Mouse (Mus musculus) limb, embryonic 14.5 days (tissue): Measurements from ENCODE around the gene Foxn3. TPM values are rescaled to one million over a fixed set of nuclear protein-coding genes. Genes with fewer than 3 reads are reported as not detected.

ENCODE experiments used
- ATAC-seq: fragments of 200-750 bp; cut with Nextera tagmentation; 2 replicates; pipeline ENCODE4 v1.8.0; 2017; ENCODE audit warnings: low read depth, moderate number of reproducible peaks, moderate TSS enrichment; ENCODE audit not compliant: low FRiP score
- DNase-seq: peaks from one replicate; pipeline ENCODE4 v3.0.0-alpha.2; 2015; ENCODE audit warnings: low spot score
- H3K27ac ChIP-seq: fragments of 300-500 bp; sonication (generic); replicated peaks from 2 replicates; pipeline ENCODE4 v1.5.1; 2014; ENCODE audit warnings: low read depth, mild to moderate bottlenecking, low read length, moderate library complexity, mixed read lengths
- H3K27me3 ChIP-seq: fragments of 300-500 bp; sonication (generic); 2 replicates; pipeline ENCODE4 v1.6.1; 2014; ENCODE audit warnings: low read length, mixed read lengths; ENCODE audit not compliant: control insufficient read depth, insufficient read depth
- H3K36me3 ChIP-seq: fragments of 300-500 bp; sonication (generic); 2 replicates; pipeline ENCODE4 v1.6.1; 2014; ENCODE audit warnings: mild to moderate bottlenecking, low read length, moderate library complexity, mixed read lengths; ENCODE audit not compliant: control insufficient read depth, insufficient read depth
- H3K4me1 ChIP-seq: fragments of 300-500 bp; sonication (generic); 2 replicates; pipeline ENCODE4 v1.6.1; 2014; ENCODE audit warnings: antibody characterized with exemption, low read length, mixed read lengths; ENCODE audit not compliant: control insufficient read depth, insufficient read depth
- H3K4me2 ChIP-seq: fragments of 300-500 bp; sonication (generic); replicated peaks from 2 replicates; pipeline ENCODE4 v1.6.1; 2014; ENCODE audit warnings: low read depth, mild to moderate bottlenecking, low read length, moderate library complexity; ENCODE audit not compliant: severe bottlenecking
- H3K4me3 ChIP-seq: fragments of 300-500 bp; sonication (generic); replicated peaks from 2 replicates; pipeline ENCODE4 v1.5.1; 2014; ENCODE audit warnings: low read length
- H3K9ac ChIP-seq: fragments of 300-500 bp; sonication (generic); 2 replicates; pipeline ENCODE4 v1.6.1; 2014; ENCODE audit warnings: mild to moderate bottlenecking, low read depth, low read length, moderate library complexity; ENCODE audit not compliant: severe bottlenecking
- H3K9me3 ChIP-seq: fragments of 300-500 bp; sonication (generic); 2 replicates; pipeline ENCODE4 v1.6.1; 2016; ENCODE audit warnings: low read length; ENCODE audit not compliant: control insufficient read depth
- POLR2A ChIP-seq: fragments of 200-500 bp; IDR thresholded peaks from 2 replicates; pipeline ENCODE4 v1.8.0; 2012; ENCODE audit warnings: inconsistent platforms, mild to moderate bottlenecking, moderate library complexity, borderline replicate concordance; ENCODE audit not compliant: insufficient read depth, insufficient read length; ENCODE audit errors: extremely low read depth
- WGBS: fragments of 180-500 bp; shearing (Covaris S2); extraction: QIAGEN DNeasy Blood & Tissue Kit; methylation state at CpG from one replicate; pipeline ENCODE4 v1.1.7; 2014; 5-methylcytosine and 5-hydroxymethylcytosine counted together
- polyA plus RNA-seq, 2 experiments: library from polyadenylated mRNA; depleted of rRNA in 1 of 2; stranded (reverse) in 1 of 2; unstranded in 1 of 2; fragments of >200 nt; fragmentation: Nextera tagmentation in 1 of 2; extraction: Ambion mirVana in 1 of 2; gene quantifications; 2 replicates each; pipeline versions ENCODE4 v1.2.1 to v1.2.3; 2012 to 2014

The Foxn3 gene
- polyA plus RNA-seq, 2 experiments, result 27.6 to 118 TPM

DNA sequence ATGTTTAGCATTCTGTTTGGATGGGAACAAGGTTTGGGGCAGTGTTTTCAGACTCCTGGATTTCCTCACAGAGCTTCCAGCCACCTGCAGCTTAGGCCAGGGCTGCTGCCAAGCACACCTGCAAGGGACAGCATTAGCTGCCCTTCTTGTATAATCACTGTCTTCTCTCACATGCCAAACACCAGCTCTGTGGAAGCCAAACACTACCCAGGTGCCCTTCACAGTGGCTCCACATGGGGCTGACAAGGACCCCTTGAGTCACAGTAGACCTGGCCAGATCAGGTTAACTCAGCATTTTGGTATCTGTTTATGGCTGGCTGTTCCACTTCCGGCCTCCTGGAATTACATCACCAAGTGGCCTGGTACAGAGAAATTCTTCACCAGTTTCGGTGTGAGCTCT, 224.6 kb downstream of the Foxn3 start:
- TF ChIP-seq POLR2A, result no peak
- Histone ChIP-seq H3K9me3 (no peaks in the 10 kb centered on the region), H3K4me1 (peaks cover 58% of the 10 kb centered on the region), H3K9ac (no peak overlapping the region), H3K4me2 (no peak overlapping the region), H3K36me3 (peaks cover 17% of the 10 kb centered on the region; the same call in 1 of the 2 replicates), H3K4me3 (no peak overlapping the region), H3K27ac (no peak overlapping the region), H3K27me3 (no peaks in the 10 kb centered on the region)
- ATAC-seq, result no peak
- 46% methylated on average over 2 of the region's 2 CpGs for WGBS
- no peak for DNase-seq

DNA sequence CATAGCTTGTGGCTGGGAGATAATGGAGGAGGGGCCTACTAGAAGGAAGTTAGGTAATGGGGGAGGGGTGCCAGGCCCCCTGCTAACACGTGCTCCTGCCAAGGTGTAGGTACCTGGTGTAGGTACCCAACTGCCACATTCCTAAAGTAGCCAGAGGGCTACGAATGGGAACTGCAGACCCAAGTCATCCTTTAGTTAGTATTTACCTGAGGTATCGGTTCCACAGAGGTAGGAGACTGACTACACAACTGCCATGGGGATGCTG, 226.3 kb downstream of the Foxn3 start:
- Histone ChIP-seq H3K27ac (peak overlapping the region; percentile 69), H3K4me1 (peaks cover 53% of the 10 kb centered on the region), H3K9me3 (no peaks in the 10 kb centered on the region), H3K36me3 (peaks cover 20% of the 10 kb centered on the region; the same call in 1 of the 2 replicates), H3K4me3 (no peak overlapping the region), H3K9ac (no peak overlapping the region), H3K4me2 (peak overlapping the region; percentile 22; the same call in 1 of the 2 replicates), H3K27me3 (no peaks in the 10 kb centered on the region)
- no peak for TF ChIP-seq POLR2A
- 93% methylated on average over 3 of the region's 3 CpGs for WGBS
- ATAC-seq, result no peak
- no peak for DNase-seq

DNA sequence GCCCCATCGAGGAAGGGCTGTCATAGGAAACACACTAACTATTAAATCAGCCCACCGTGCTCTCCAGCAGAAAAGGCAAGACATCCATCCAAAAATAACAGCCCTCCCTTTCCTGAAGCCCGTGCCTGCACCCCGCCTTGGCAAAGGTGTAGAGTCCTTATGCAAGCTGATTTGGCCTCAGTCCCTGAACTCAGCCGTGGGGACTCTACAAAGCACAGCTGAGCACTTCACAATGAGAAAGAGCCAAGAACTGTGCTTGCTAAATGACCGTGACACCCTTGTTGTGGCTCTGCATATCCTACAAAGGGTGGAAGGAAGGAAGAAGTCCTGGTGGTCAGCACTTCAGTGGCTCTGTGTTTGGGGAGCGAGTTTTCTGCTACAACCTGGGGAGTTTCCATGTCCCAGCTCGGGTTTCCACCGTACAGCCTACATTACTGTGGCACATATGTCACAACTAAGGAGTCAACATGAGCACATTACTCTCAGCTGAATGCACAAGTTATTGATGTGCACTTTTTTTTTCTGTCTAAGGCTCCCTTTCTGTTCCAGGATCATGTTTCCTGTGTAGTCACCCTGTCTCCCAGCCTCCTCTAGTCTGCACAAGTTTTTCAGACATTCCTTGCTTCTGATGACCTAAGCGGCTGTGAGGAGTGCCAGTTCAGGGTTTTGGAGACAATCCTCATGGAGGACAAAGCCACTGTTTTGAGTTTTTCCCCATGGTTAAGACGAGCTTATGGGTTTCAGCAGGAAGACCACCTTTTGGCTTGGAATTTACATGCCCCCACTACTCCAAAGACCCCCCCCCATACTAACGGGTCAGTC, 226.8 kb downstream of the Foxn3 start:
- Histone ChIP-seq H3K27me3 (no peaks in the 10 kb centered on the region), H3K36me3 (peaks cover 20% of the 10 kb centered on the region; the same call in 1 of the 2 replicates), H3K9me3 (no peaks in the 10 kb centered on the region), H3K27ac (peak overlapping the region; percentile 69), H3K9ac (no peak overlapping the region), H3K4me2 (peak overlapping the region; percentile 22; the same call in 1 of the 2 replicates), H3K4me1 (peaks cover 50% of the 10 kb centered on the region), H3K4me3 (no peak overlapping the region)
- TF ChIP-seq POLR2A, result no peak
- ATAC-seq (peak; percentile 61), DNase-seq (peak; percentile 74)
- 25% methylated on average over 12 of the region's 12 CpGs for WGBS

DNA sequence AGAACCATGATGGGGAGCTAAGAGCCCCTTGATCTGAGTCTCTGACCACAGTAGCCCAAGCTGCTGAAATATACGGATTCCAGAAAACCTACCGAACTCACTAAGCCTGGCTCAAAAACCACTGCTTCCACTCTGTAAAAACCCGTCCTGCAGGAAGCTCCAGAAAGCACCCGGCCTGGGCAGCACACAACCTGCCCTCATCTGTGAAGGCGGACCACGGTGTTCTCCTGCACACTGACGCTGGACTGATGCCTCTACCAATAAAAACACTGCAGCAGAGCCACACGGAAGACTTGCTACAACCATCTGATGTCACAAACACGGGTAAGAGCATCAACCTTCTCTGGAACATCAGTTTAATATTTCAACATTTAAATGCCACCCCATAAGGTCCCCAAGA, 227.8 kb downstream of the Foxn3 start:
- Histone ChIP-seq H3K9ac (no peak overlapping the region), H3K9me3 (no peaks in the 10 kb centered on the region), H3K4me3 (no peak overlapping the region), H3K4me2 (no peak overlapping the region), H3K4me1 (peaks cover 58% of the 10 kb centered on the region), H3K36me3 (peaks cover 20% of the 10 kb centered on the region; the same call in 1 of the 2 replicates), H3K27ac (0 out of 2 replicates have a peak overlapping the region, but pooled peaks have one; percentile 39), H3K27me3 (no peaks in the 10 kb centered on the region)
- ATAC-seq (no peak), DNase-seq (no peak)
- WGBS, result 64% methylated on average over 9 of the region's 9 CpGs
- TF ChIP-seq POLR2A, result no peak

DNA sequence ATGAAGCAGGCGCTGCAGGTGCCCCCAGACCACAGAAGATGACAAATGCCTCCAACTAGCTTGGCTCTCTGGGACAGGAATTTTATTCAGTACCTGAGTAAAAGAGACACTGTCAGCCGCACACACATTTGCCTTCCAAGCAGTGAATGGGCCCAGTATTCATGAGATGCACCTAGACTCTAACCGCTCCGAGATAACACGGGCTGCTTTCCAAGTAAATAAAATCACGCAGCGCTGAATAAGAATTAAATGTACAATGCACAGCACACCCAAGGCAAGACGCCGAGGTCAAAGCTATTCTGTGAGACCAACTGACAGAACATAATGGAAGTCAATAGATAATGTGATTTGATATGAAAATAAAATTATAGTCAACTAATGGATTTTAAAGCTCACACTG, 229.4 kb downstream of the Foxn3 start:
- Histone ChIP-seq H3K4me3 (no peak overlapping the region), H3K4me2 (no peak overlapping the region), H3K27me3 (no peaks in the 10 kb centered on the region), H3K27ac (no peak overlapping the region), H3K9ac (no peak overlapping the region), H3K36me3 (peaks cover 13% of the 10 kb centered on the region; the same call in 1 of the 2 replicates), H3K9me3 (no peaks in the 10 kb centered on the region), H3K4me1 (peaks cover 60% of the 10 kb centered on the region)
- TF ChIP-seq POLR2A, result no peak
- ATAC-seq (no peak), DNase-seq (no peak)
- 84% methylated on average over 9 of the region's 9 CpGs for WGBS
